Mouse (Mus musculus) G1E-ER4 (cell line): ENCODE measurements around the gene Pard3. TPM values are rescaled to one million over a fixed set of nuclear protein-coding genes. Genes with fewer than 3 reads are reported as not detected.

ENCODE experiments used
- GATA1 ChIP-seq: IDR thresholded peaks from one replicate; pipeline ENCODE4 v1.8.0; 2012; ENCODE audit warnings: low read length, inconsistent platforms
- polyA plus RNA-seq: library from polyadenylated mRNA; stranded (reverse); fragments of >175 nt; gene quantifications from 2 replicates; pipeline ENCODE4 v1.2.3, GENCODE M21; 2012

Pard3 gene
- polyA plus RNA-seq, 1 experiment, result 0.09 TPM

GRCm38 (mm10) chr8:127183533-127183932 lies 119.8 kb downstream of the Pard3 start:
- no peak for TF ChIP-seq GATA1

- TF ChIP-seq GATA1, result no peak
These were observed 120.3 kb downstream of the Pard3 start for GRCm38 (mm10) chr8:127184025-127184424.

GRCm38 (mm10) chr8:127185897-127186296 lies 122.2 kb downstream of the Pard3 start:
- TF ChIP-seq GATA1, result no peak

GRCm38 (mm10) chr8:127188671-127189070 lies 125.0 kb downstream of the Pard3 start:
- TF ChIP-seq GATA1, result no peak

GRCm38 (mm10) chr8:127190350-127190749 lies 126.7 kb downstream of the Pard3 start:
- no peak for TF ChIP-seq GATA1

- no peak for TF ChIP-seq GATA1
These were observed 127.7 kb downstream of the Pard3 start for GRCm38 (mm10) chr8:127191387-127191786.

GRCm38 (mm10) chr8:127191824-127192223 lies 128.1 kb downstream of the Pard3 start:
- no peak for TF ChIP-seq GATA1

GRCm38 (mm10) chr8:127192331-127192730 lies 128.6 kb downstream of the Pard3 start:
- no peak for TF ChIP-seq GATA1

GRCm38 (mm10) chr8:127193375-127193774 lies 129.7 kb downstream of the Pard3 start:
- TF ChIP-seq GATA1, result no peak

- no peak for TF ChIP-seq GATA1
These were observed 131.2 kb downstream of the Pard3 start for GRCm38 (mm10) chr8:127194786-127195407.

- TF ChIP-seq GATA1, result no peak
These were observed 133.0 kb downstream of the Pard3 start for GRCm38 (mm10) chr8:127196505-127197265.

GRCm38 (mm10) chr8:127207455-127207854 lies 143.8 kb downstream of the Pard3 start:
- TF ChIP-seq GATA1, result no peak

- no peak for TF ChIP-seq GATA1
These were observed 146.9 kb downstream of the Pard3 start for GRCm38 (mm10) chr8:127210621-127211020.

- TF ChIP-seq GATA1, result no peak
These were observed 150.6 kb downstream of the Pard3 start for GRCm38 (mm10) chr8:127214338-127214737.

- TF ChIP-seq GATA1, result no peak
These were observed 151.2 kb downstream of the Pard3 start for GRCm38 (mm10) chr8:127214748-127215433.

GRCm38 (mm10) chr8:127220206-127220605 lies 156.5 kb downstream of the Pard3 start:
- no peak for TF ChIP-seq GATA1
